Mouse (Mus musculus): ENCODE data around the gene Nup133. TPM values are rescaled to one million over a fixed set of nuclear protein-coding genes. Genes with fewer than 3 reads are reported as not detected.

Gene Nup133
- 9.3 and 10.6 TPM in 2 replicates for polyA plus RNA-seq (2021; fragmentation: Nextera tagmentation)
- long read RNA-seq, experiment 1, full-length matches to known transcripts = 16 of 31 reads
- long read RNA-seq, experiment 1, partial matches to known transcripts = 8 of 31 reads
- long read RNA-seq, experiment 1, other reads (novel, unspliced or antisense) = 7 of 31 reads
- long read RNA-seq, experiment 2, full-length matches to known transcripts = 100 of 121 reads
- long read RNA-seq, experiment 2, partial matches to known transcripts = 13 of 121 reads
- long read RNA-seq, experiment 2, other reads (novel, unspliced or antisense) = 8 of 121 reads

GRCm38 (mm10) chr8:123948942-123949685 is at the start of gene Nup133:
Gene Nup133, minus strand, starts transcription at chr8:123949265.

GRCm38 (mm10) chr8:123982826-123983400 is 33.8 kb upstream of the Nup133 start, which contains the start of gene Abcb10:
Gene Abcb10, minus strand, starts transcription at chr8:123983122.

GRCm38 (mm10) chr8:123894502-123895097 is 54.5 kb downstream of the Nup133 start, which contains the start of gene Acta1:
Gene Acta1, minus strand, starts transcription at chr8:123894751.

GRCm38 (mm10) chr8:123859648-123860259 is 89.3 kb downstream of the Nup133 start, which contains the start of gene Ccsap:
Gene Ccsap, minus strand, starts transcription at chr8:123860209.

Other genes starting within 250 kb of the Nup133 start
- gene Rab4a, start 143.3 kb downstream of the Nup133 start, polyA plus RNA-seq (2021; fragmentation: Nextera tagmentation) = 81.8 and 92.7 TPM in 2 replicates
- 11.5 and 15.4 TPM in 2 replicates for gene Ccsap, start 89.1 kb downstream of the Nup133 start, polyA plus RNA-seq (2021; fragmentation: Nextera tagmentation)
- gene Acta1, start 54.5 kb downstream of the Nup133 start, polyA plus RNA-seq (2021; fragmentation: Nextera tagmentation) = 19.2 and 20.8 TPM in 2 replicates
- 7.5 TPM in 2 replicates for gene Abcb10, start 33.9 kb upstream of the Nup133 start, polyA plus RNA-seq (2021; fragmentation: Nextera tagmentation)
- 11.8 and 12.1 TPM in 2 replicates for gene Taf5l, start 72.1 kb upstream of the Nup133 start, polyA plus RNA-seq (2021; fragmentation: Nextera tagmentation)
- gene Urb2, start 72.2 kb upstream of the Nup133 start, polyA plus RNA-seq (2021; fragmentation: Nextera tagmentation) = 1.2 and 1.5 TPM in 2 replicates

All from layer of hippocampus, adult 6 months (tissue).